11 mouse cellular contexts compared by ENCODE assay signal in genomic region chr19:21329770-21330169, GRCm38 (mm10). TPM values are rescaled to one million over a fixed set of nuclear protein-coding genes. Genes with fewer than 3 reads are reported as not detected.
DNase-seq lines count a peak whose midpoint lies in the region; ATAC-seq and TF ChIP-seq lines count a peak whose summit lies in the region.
"Had no signal": no experiment of that assay in that cellular context is flagged by ENCODE, and none has a peak within 500 bp of the region (broad histone marks: within the 10 kb centered on the region; RNA-seq: fewer than 3 reads in every experiment).

No protein-coding gene starts in this region.

- no peak overlapping the region for H3K4me2 ChIP-seq in intestine, postnatal 0 days (replicated peaks; ENCODE audit: low read depth)
- no peak overlapping the region for H3K4me2 ChIP-seq in intestine, embryonic 15.5 days (replicated peaks)
- H3K4me2 ChIP-seq: embryonic facial prominence, embryonic 12.5 days; neural tube, embryonic 12.5 days had no signal

- peak; percentile 57 for ATAC-seq in intestine, postnatal 0 days
- ATAC-seq in intestine, embryonic 15.5 days = no peak
- no peak for ATAC-seq in activated CD4-positive, CD25-positive, alpha-beta regulatory T cell, adult 4 months

- no peaks in the 10 kb centered on the region for H3K36me3 ChIP-seq in intestine, postnatal 0 days (ENCODE audit: control insufficient read depth, insufficient read depth)
- no peaks in the 10 kb centered on the region for H3K36me3 ChIP-seq in intestine, embryonic 15.5 days
- H3K36me3 ChIP-seq: embryonic facial prominence, embryonic 12.5 days; G1E; neural tube, embryonic 12.5 days had no signal

- H3K9ac ChIP-seq in intestine, postnatal 0 days (ENCODE audit: low read depth, low read length) = no peak overlapping the region
- no peak overlapping the region for H3K9ac ChIP-seq in intestine, embryonic 15.5 days
- H3K9ac ChIP-seq: embryonic facial prominence, embryonic 12.5 days; neural tube, embryonic 12.5 days had no signal

- 36% methylated on average over 5 of the region's 5 CpGs for WGBS in intestine, postnatal 0 days
- 54% methylated on average over 5 of the region's 5 CpGs for WGBS in intestine, embryonic 15.5 days

- H3K4me3 ChIP-seq in intestine, postnatal 0 days (ENCODE audit: low read depth, low read length) = no peak overlapping the region
- no peak overlapping the region for H3K4me3 ChIP-seq in intestine, embryonic 15.5 days (replicated peaks)
- H3K4me3 ChIP-seq: embryonic facial prominence, embryonic 12.5 days; neural tube, embryonic 12.5 days had no signal

- no peaks in the 10 kb centered on the region for H3K4me1 ChIP-seq in intestine, postnatal 0 days (replicated peaks; ENCODE audit: control insufficient read depth, insufficient read depth, low read length)
- H3K4me1 ChIP-seq in intestine, embryonic 15.5 days (replicated peaks) = no peaks in the 10 kb centered on the region
- H3K4me1 ChIP-seq: embryonic facial prominence, embryonic 12.5 days; neural tube, embryonic 12.5 days had no signal

- H3K9me3 ChIP-seq in intestine, postnatal 0 days (ENCODE audit: control insufficient read depth) = no peaks in the 10 kb centered on the region
- no peaks in the 10 kb centered on the region for H3K9me3 ChIP-seq in intestine, embryonic 15.5 days
- H3K9me3 ChIP-seq: embryonic facial prominence, embryonic 12.5 days; G1E; neural tube, embryonic 12.5 days had no signal

- no peak for TF ChIP-seq CTCF in intestine, postnatal 0 days (IDR thresholded peaks at IDR 0.05; ENCODE audit: low read depth)

- H3K27me3 ChIP-seq in intestine, postnatal 0 days (replicated peaks; ENCODE audit: control insufficient read depth, insufficient read depth, low read length) = 0 out of 2 replicates have a peak, but pooled peaks cover 4% of the 10 kb centered on the region
- no peaks in the 10 kb centered on the region for H3K27me3 ChIP-seq in intestine, embryonic 15.5 days (replicated peaks)
- H3K27me3 ChIP-seq: embryonic facial prominence, embryonic 12.5 days; neural tube, embryonic 12.5 days had no signal

- DNase-seq in brain, embryonic 18.5 days (ENCODE audit: low read depth, low spot score) = peak; percentile 16
- DNase-seq in gastrocnemius, adult 8-10 months (ENCODE audit: low spot score in 2 of 2) = peak; percentile 83 to 90
- peak; percentile 53 to 65 for DNase-seq in layer of hippocampus, adult 8-10 months (ENCODE audit: low spot score in 2 of 2)
- DNase-seq in lung, postnatal 36 days = peak; percentile 71
- no peak for DNase-seq in B cell, adult 2 months

- H3K27ac ChIP-seq in intestine, postnatal 0 days (ENCODE audit: low read depth, low read length) = no peak overlapping the region
- H3K27ac ChIP-seq in intestine, embryonic 15.5 days = no peak overlapping the region
- H3K27ac ChIP-seq: embryonic facial prominence, embryonic 12.5 days; neural tube, embryonic 12.5 days had no signal

RNA-seq across cellular contexts. Expression of gene Zfand5, which starts 57.7 kb away (rescaled TPM):
- 93.4 and 95.9 TPM in 2 replicates for polyA plus RNA-seq in intestine, postnatal 0 days (2015; fragmentation: Nextera tagmentation; extraction: Ambion mirVana)
- 87.0 and 91.6 TPM in 2 replicates for polyA plus RNA-seq in intestine, embryonic 15.5 days (2015; fragmentation: Nextera tagmentation; extraction: Ambion mirVana)
- 100 to 1,000 TPM; 247 to 295 (median 262) TPM for total RNA-seq in gastrocnemius, adult 8-10 months (2022)
- total RNA-seq in layer of hippocampus, adult 8-10 months (2022) = 100 to 1,000 TPM; 138 to 143 (median 141) TPM
- 10 to 100 TPM; 13.2 to 16.8 TPM for polyA plus RNA-seq in activated CD4-positive, CD25-positive, alpha-beta regulatory T cell, adult 4 months (2017; shearing (Covaris generic))

Comparison
In these comparisons a context has a peak if more than half of its experiments do, and no peak if none do; other contexts are left out.
1. DNase-seq: peak in brain, embryonic 18.5 days (single experiment), gastrocnemius, adult 8-10 months (2 of 2), layer of hippocampus, adult 8-10 months (2 of 2) and lung, postnatal 36 days (single experiment); none in B cell, adult 2 months (0 of 2).